Mouse (Mus musculus): ENCODE data around the gene Rhd.
"Not testable (repeated sequence)": the region's sequence is repeated elsewhere in the genome, so short reads cannot be mapped to it uniquely, and the experiment has no call there.

Rhd gene

DNA sequence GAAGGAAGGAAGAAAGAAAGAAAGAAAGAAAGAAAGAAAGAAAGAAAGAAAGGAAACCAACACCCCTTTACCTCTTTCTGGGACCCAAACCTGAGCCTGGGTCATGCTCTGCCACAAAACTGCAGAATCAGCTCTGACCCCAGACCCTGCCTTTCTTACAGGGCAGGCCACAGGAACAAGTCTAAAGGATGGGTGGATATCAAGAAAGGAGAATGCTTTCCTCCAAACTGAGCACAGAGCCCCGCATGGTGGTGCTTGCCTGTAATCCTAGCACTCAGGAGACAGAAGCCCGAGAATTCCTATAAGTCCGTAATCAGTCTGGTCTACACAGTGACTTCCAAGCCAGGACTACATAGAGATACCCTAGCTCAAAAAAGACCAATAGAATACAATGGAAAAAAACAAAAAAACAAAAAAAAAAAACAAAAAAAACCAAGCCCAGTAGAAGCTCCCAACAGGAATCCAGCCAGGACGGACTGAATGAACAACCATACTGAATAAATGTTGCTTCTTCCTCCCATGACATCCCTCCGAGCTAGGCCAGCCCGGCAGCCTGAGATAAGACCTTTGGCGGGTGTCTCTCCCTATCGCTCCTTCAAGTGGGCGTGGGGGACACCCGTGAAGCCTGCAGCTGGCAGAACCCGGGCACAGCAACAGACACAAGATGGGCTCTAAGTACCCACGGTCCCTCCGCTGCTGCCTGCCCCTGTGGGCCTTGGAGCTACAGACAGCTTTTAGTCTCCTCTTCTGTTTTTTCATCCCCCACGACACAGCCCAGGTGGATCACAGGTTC lies at the start of gene Rhd:
Gene Rhd (plus strand): TSS at position 600 of the 793 bp plus-strand sequence.
- DNase-seq = no peak

DNA sequence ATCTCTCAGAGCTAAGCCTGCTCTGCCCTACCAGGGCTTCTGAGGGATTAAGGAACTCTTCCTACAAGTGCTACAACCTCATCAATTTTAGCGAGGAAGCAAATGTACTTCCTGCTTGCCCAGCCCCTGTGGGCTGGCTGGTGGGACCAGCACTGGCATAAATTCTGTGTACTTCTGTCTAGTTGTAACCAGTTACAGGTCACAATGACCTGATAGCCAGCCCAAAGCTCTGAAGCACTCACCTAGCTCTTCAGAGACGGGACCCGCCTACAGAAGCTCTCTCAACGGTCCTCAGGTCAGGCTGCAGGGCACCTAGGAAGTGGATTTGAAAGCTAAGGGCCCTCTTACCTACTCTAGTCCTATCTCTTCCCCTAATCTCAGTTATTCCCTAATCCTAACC lies 46.6 kb upstream of the Rhd start:
- DNase-seq = no peak

- no peak for DNase-seq
Observed at GRCm38 (mm10) chr4:134821061-134821460, 43.3 kb upstream of the Rhd start.

DNA sequence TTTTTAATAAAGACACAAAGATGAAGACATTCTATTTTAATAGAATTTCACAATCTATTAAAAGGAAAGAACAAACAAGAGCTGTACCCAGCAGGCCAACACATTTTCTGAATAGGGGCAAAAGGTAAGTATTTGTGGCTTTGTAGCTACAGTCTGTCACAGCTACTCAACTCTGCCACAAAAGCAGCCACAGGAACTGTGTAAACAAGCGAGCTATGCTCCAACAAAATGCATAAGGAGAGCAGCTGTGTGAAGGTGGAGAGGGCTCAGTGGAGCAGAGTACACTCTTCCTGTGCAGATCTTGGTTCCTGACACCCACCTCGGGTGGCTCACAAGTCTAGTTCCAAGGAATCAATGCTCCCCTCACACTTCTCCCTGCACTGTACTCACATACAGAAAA lies 40.8 kb upstream of the Rhd start:
- no peak for DNase-seq

GRCm38 (mm10) chr4:134825864-134826263 lies 38.5 kb upstream of the Rhd start:
- DNase-seq = not testable (repeated sequence)

DNA sequence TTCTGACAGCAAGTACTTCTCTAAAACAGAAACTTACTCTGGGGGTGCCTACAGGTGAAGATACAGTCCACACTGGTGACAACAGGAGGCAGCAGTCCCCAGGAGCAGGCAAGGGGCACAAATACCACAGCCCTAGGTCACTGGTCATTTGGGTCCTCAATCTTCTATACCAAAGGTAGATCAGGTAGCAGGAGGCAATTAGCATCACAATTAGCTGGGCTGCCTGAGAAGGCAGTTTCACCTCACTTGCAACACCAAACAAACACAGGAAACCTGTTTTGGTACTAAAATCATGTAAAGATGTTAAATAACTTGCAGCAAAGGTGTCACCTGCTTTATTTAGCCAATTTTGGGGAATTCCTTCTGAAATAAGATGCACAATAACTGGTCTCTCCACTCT lies 38.0 kb upstream of the Rhd start:
- DNase-seq = no peak

DNA sequence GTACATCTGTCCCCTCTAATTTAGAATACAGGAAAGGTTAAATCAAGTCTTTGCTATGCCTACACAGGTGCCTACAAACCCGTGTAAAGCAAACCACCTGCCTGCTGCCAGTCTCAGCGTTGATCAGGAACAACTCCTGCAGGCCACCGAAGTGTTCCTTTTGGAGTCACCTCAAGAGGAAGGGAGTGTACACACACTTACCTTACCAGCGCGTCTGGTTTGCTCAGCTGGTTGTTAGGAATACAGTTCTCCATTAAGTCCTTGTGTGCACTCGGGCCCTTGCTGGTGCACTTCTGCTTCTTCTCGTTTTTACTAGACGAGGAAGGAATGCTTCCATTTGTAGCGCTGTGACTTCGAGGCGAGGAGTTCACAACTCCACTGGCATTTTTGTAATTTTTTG lies 36.5 kb upstream of the Rhd start:
- no peak for DNase-seq

DNA sequence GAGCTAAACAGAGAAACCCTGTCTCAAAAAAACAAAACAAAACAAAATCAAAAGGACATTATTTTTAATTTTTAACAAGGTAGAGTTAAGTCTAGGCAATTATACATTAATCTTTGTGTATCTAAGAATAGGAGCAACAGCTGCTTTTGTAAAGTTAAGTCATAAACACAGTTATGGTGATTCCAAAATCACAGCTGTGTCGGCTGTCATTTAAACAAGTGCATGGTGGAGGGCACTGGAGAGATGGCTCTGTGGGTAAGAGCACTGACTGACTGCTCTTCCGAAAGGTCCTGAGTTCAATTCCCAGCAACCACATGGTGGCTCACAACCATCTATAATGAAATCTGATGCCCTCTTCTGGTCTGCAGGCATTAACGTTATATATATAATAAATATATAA lies 32.4 kb upstream of the Rhd start:
- DNase-seq = no peak

GRCm38 (mm10) chr4:134835486-134835885 lies 28.9 kb upstream of the Rhd start:
- no peak for DNase-seq

- DNase-seq = no peak
Observed at GRCm38 (mm10) chr4:134838221-134838620, 26.1 kb upstream of the Rhd start.

GRCm38 (mm10) chr4:134838706-134839105 lies 25.6 kb upstream of the Rhd start:
- not testable (repeated sequence) for DNase-seq

DNA sequence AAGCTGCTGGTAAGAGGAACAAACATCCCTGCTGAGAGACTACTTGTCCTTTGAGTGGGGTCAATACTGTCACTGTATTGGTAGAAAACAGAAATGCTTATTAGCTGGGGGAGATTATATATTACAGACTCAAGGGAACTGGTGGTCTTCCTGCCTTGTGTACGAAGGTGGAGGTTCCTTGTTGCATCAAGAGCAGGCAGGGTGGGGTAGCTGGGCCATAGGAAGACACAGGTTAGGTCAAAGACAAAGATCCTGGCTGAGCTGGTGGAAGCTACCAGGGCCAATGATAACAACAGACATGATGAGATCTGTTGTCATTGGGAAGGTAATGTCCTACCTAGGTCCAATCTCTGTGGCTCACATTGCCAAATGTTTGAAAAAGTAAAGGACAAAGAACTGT lies 24.1 kb upstream of the Rhd start:
- DNase-seq = no peak

GRCm38 (mm10) chr4:134843566-134843965 lies 20.8 kb upstream of the Rhd start:
- DNase-seq = peak; percentile 21 to 33

DNA sequence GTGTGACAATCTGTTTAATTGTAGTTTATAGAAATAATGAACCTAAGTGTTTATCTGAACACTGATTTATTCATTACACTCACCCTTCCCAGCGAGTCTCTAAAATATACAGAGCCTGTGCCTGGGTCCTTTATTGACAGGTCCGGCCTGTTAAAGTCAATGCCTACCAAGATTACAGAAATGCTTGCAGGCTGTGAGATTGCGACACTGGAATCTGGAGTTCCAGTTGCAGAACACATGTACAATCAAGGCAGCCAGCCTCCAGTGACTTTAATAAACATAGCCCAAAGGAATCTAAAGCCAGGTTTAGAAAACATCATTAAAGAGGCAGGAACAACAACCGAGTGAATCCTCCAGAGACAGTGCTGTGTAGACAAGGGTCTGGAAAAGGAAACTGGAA lies 16.7 kb upstream of the Rhd start:
- DNase-seq = no peak

GRCm38 (mm10) chr4:134850551-134850950 lies 13.8 kb upstream of the Rhd start:
- no peak for DNase-seq

GRCm38 (mm10) chr4:134851236-134851635 lies 13.1 kb upstream of the Rhd start:
- no peak for DNase-seq

DNA sequence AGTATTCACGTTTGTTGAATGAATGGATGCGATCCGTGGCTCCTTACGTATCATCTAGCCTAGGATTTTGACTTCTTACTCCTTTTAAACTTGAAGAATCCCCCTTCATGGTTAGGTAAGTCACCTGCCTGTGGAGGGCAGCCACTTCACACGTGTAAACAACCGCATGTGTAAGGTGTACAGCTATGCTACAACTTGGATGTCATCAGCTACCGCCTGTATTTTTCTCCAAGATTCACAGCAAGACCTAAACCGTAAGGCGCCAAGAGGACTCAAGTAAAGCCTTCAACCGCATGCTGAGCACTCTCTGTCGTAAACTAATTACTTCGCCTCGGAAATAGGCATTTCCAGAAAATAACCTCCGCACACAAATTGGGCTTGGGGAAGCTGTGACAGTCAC lies 12.5 kb upstream of the Rhd start:
- DNase-seq = peak; percentile 16 to 22

- no peak for DNase-seq
Observed at GRCm38 (mm10) chr4:134852438-134853255, 11.7 kb upstream of the Rhd start.

GRCm38 (mm10) chr4:134853259-134853636 lies 11.1 kb upstream of the Rhd start, which contains the start of gene Maco1:
Gene Maco1, minus strand, starts transcription at chr4:134853345.
- DNase-seq = peak; percentile 100

GRCm38 (mm10) chr4:134853637-134854485 lies 10.5 kb upstream of the Rhd start:
- DNase-seq = peak; percentile 97 to 98

GRCm38 (mm10) chr4:134855371-134855770 lies 9.0 kb upstream of the Rhd start:
- DNase-seq = no peak

- DNase-seq = no peak
Observed at GRCm38 (mm10) chr4:134856056-134856455, 8.3 kb upstream of the Rhd start.

- no peak for DNase-seq
Observed at GRCm38 (mm10) chr4:134856501-134856900, 7.8 kb upstream of the Rhd start.

Measured in cerebellum, postnatal 25 days (tissue).